Mouse (Mus musculus) intestine, embryonic 16.5 days (tissue): ENCODE results near the gene Fam50b. TPM values are rescaled to one million over a fixed set of nuclear protein-coding genes. Genes with fewer than 3 reads are reported as not detected.
A peak's percentile ranks its signal among the peaks of the same experiment; 100 is the strongest.

Experiments used
- ATAC-seq: fragments of 200-750 bp; cut with Nextera tagmentation; 2 replicates; pipeline ENCODE4 v1.8.0; 2017; ENCODE audit warnings: moderate TSS enrichment, moderate library complexity
- H3K27ac ChIP-seq: fragments of 300-500 bp; sonication (generic); 2 replicates; pipeline ENCODE4 v1.5.1; 2014; ENCODE audit warnings: mild to moderate bottlenecking, low read length
- H3K27me3 ChIP-seq: fragments of 300-500 bp; sonication (generic); replicated peaks from 2 replicates; pipeline ENCODE4 v1.6.1; 2014; ENCODE audit warnings: low read length, control low read depth, mixed read lengths; ENCODE audit not compliant: control insufficient read depth, insufficient read depth
- H3K36me3 ChIP-seq: fragments of 300-500 bp; sonication (generic); 2 replicates; pipeline ENCODE4 v1.6.1; 2014; ENCODE audit warnings: low read length, control low read depth; ENCODE audit not compliant: control insufficient read depth, insufficient read depth
- H3K4me1 ChIP-seq: fragments of 300-500 bp; sonication (generic); 2 replicates; pipeline ENCODE4 v1.6.1; 2014; ENCODE audit warnings: low read length, control low read depth, mixed read lengths; ENCODE audit not compliant: control insufficient read depth, insufficient read depth
- H3K4me2 ChIP-seq: fragments of 300-500 bp; sonication (generic); 2 replicates; pipeline ENCODE4 v1.6.1; 2014; ENCODE audit warnings: low read depth, low read length, control low read depth
- H3K4me3 ChIP-seq: fragments of 300-500 bp; sonication (generic); 2 replicates; pipeline ENCODE4 v1.5.1; 2014; ENCODE audit warnings: mild to moderate bottlenecking, low read length
- H3K9ac ChIP-seq: fragments of 300-500 bp; sonication (generic); 2 replicates; pipeline ENCODE4 v1.6.1; 2014; ENCODE audit warnings: low read depth, low read length
- H3K9me3 ChIP-seq: fragments of 300-500 bp; sonication (generic); 2 replicates; pipeline ENCODE4 v1.6.1; 2016; ENCODE audit warnings: low read length, control low read depth; ENCODE audit not compliant: control insufficient read depth
- WGBS: fragments of 180-500 bp; shearing (Covaris S2); extraction: QIAGEN DNeasy Blood & Tissue Kit; methylation state at CpG from one replicate; pipeline ENCODE4 v1.1.7; 2014; 5-methylcytosine and 5-hydroxymethylcytosine counted together
- polyA plus RNA-seq: library from polyadenylated mRNA; unstranded; fragments of >200 nt; fragmentation: Nextera tagmentation; extraction: Ambion mirVana; gene quantifications from 2 replicates; pipeline ENCODE4 v1.2.1, GENCODE M21; 2015

The Fam50b gene
- polyA plus RNA-seq, 1 experiment from 2014 or later = not detected

- H3K36me3 ChIP-seq = no peaks in the 10 kb centered on the region
- H3K4me2 ChIP-seq = no peak overlapping the region
- 76% methylated on average over 3 of the region's 3 CpGs for WGBS
- no peak for ATAC-seq
- H3K9me3 ChIP-seq = no peaks in the 10 kb centered on the region
- no peak overlapping the region for H3K27ac ChIP-seq
- H3K4me1 ChIP-seq = 0 out of 2 replicates have a peak, but pooled peaks cover 2% of the 10 kb centered on the region
- no peak overlapping the region for H3K9ac ChIP-seq
- H3K4me3 ChIP-seq = no peak overlapping the region
- H3K27me3 ChIP-seq = no peaks in the 10 kb centered on the region
Measured at GRCm38 (mm10) chr13:34704835-34705234, 29.8 kb upstream of the Fam50b start.

GRCm38 (mm10) chr13:34708955-34709354 is 25.7 kb upstream of the Fam50b start:
- Histone ChIP-seq H3K27me3 (no peaks in the 10 kb centered on the region), H3K4me2 (no peak overlapping the region), H3K4me1 (0 out of 2 replicates have a peak, but pooled peaks cover 2% of the 10 kb centered on the region), H3K4me3 (no peak overlapping the region), H3K9me3 (no peaks in the 10 kb centered on the region), H3K36me3 (no peaks in the 10 kb centered on the region), H3K27ac (peak overlapping the region; percentile 35; the same call in 1 of the 2 replicates), H3K9ac (no peak overlapping the region)
- 31% methylated on average over 3 of the region's 3 CpGs for WGBS
- peak; percentile 87 for ATAC-seq

GRCm38 (mm10) chr13:34709566-34709965 is 25.1 kb upstream of the Fam50b start:
- Histone ChIP-seq H3K9me3 (no peaks in the 10 kb centered on the region), H3K9ac (no peak overlapping the region), H3K4me1 (0 out of 2 replicates have a peak, but pooled peaks cover 2% of the 10 kb centered on the region), H3K4me3 (no peak overlapping the region), H3K36me3 (no peaks in the 10 kb centered on the region), H3K4me2 (no peak overlapping the region), H3K27me3 (no peaks in the 10 kb centered on the region), H3K27ac (no peak overlapping the region)
- ATAC-seq = no peak
- WGBS = 79% methylated on average over 4 of the region's 4 CpGs

DNA sequence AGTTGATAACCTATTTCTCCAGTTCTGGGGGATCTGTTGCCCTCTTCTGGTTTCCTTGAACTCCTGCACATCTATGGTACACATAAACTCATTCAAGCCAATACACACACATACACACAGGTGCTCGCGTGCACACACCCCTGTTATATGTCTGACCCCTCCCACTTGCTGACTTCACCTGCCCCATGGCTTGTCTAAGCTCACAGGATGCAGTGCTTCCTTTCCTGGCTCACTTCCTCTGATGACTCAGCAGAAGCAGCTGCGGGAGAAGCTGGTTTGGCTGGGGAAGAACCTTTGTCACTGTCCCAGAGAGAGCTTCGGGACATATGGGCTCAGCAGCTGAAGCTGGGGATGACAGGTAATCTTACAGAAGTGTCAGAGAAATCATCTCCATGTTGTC is 23.2 kb upstream of the Fam50b start:
- H3K4me2 ChIP-seq = no peak overlapping the region
- 0 out of 2 replicates have a peak, but pooled peaks cover 2% of the 10 kb centered on the region for H3K4me1 ChIP-seq
- no peak overlapping the region for H3K4me3 ChIP-seq
- H3K36me3 ChIP-seq = no peaks in the 10 kb centered on the region
- H3K27ac ChIP-seq = no peak overlapping the region
- no peak for ATAC-seq
- no peaks in the 10 kb centered on the region for H3K9me3 ChIP-seq
- H3K27me3 ChIP-seq = no peaks in the 10 kb centered on the region
- H3K9ac ChIP-seq = no peak overlapping the region
- WGBS = 74% methylated on average over 4 of the region's 4 CpGs

DNA sequence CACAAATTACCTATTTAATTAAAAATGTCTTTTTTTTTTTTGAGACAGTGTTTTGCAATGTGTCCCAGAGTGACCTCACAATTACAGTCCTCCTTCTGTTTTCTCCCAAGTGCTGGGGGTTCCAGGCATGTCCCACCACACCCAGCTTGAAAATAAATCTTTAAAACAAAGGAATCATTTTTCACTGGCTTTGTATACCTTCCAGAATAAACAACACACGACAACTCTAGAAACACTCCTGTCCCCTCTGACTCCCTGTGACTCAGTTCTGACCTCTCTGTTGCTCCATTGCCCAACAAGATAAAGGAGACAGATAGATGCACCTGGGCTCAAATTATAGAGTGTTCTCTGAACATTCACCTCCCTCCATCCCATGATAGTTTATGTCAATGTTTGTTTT is 21.8 kb upstream of the Fam50b start:
- no peak overlapping the region for H3K4me3 ChIP-seq
- no peak overlapping the region for H3K27ac ChIP-seq
- H3K27me3 ChIP-seq = no peaks in the 10 kb centered on the region
- H3K4me2 ChIP-seq = no peak overlapping the region
- 0 out of 2 replicates have a peak, but pooled peaks cover 2% of the 10 kb centered on the region for H3K4me1 ChIP-seq
- H3K9me3 ChIP-seq = no peaks in the 10 kb centered on the region
- WGBS = 14% methylated on average over 1 of the region's 1 CpGs
- H3K36me3 ChIP-seq = no peaks in the 10 kb centered on the region
- ATAC-seq = no peak
- no peak overlapping the region for H3K9ac ChIP-seq

DNA sequence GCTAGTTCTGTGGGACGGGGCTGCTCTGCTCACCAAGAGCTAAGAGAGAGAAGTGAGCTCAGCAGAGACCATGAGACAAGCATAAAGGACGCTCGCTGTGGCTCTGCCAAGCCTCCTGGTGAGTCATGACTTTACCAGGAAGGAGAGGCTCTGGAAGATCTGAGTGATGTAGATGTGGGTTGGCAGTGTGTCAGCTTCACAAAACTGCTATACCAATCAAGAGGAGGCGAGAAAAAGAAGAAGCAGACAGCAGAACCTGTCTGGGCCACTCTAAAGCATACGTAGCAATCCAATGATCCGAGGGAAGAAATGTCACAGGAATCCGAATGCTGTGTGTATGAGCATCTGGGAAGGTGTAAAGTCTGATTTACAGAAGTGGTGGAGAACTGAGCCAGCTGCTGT is 19.2 kb upstream of the Fam50b start:
- no peak overlapping the region for H3K27ac ChIP-seq
- H3K4me3 ChIP-seq = no peak overlapping the region
- H3K4me1 ChIP-seq = no peaks in the 10 kb centered on the region
- H3K27me3 ChIP-seq = no peaks in the 10 kb centered on the region
- H3K36me3 ChIP-seq = no peaks in the 10 kb centered on the region
- H3K9ac ChIP-seq = no peak overlapping the region
- no peaks in the 10 kb centered on the region for H3K9me3 ChIP-seq
- ATAC-seq = no peak
- WGBS = 56% methylated on average over 7 of the region's 7 CpGs
- H3K4me2 ChIP-seq = no peak overlapping the region

DNA sequence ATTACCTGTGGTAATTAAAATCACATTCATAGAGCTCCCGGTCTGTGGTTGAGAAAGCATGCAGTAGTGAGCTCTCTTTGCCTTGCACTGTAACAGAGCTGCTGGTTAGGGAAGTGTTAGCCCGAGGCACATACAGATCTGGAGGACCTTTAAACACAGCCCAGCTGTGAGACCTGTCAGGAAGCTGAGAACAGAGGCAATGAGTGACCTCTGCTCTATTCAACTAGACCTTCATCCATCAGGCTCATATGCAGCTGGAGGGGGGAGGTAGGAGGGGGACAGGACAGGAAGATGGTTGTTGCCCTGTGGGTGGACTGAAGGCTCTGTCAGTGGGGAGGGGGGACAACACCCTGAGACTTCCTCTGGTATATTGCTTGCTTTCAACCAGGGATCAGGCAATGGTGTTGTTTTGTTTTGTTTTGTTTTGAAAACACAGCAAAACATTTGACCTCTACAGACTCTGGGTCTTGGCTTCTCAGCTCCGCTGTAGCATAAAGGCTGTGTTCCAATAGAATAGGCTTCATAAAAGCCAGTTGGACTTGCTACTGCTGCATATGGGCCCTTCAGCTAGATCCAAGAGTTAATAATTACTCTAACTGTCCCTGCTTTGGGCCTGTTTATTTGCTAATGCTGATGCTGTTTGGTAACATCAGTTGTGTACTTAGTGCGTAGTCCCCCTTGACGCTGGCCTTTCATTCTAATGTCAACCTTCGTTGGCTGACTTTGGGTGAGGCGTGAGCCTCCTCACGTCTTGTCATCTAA is 9.6 kb upstream of the Fam50b start:
- no peaks in the 10 kb centered on the region for H3K36me3 ChIP-seq
- peak; percentile 60; the same call in 1 of the 2 replicates for ATAC-seq
- H3K4me3 ChIP-seq = no peak overlapping the region
- no peaks in the 10 kb centered on the region for H3K9me3 ChIP-seq
- peak overlapping the region; percentile 78; the same call in 1 of the 2 replicates for H3K27ac ChIP-seq
- H3K4me2 ChIP-seq = no peak overlapping the region
- no peak overlapping the region for H3K9ac ChIP-seq
- WGBS = 60% methylated on average over 8 of the region's 8 CpGs
- H3K27me3 ChIP-seq = no peaks in the 10 kb centered on the region
- peaks cover 16% of the 10 kb centered on the region; the same call in 1 of the 2 replicates for H3K4me1 ChIP-seq

DNA sequence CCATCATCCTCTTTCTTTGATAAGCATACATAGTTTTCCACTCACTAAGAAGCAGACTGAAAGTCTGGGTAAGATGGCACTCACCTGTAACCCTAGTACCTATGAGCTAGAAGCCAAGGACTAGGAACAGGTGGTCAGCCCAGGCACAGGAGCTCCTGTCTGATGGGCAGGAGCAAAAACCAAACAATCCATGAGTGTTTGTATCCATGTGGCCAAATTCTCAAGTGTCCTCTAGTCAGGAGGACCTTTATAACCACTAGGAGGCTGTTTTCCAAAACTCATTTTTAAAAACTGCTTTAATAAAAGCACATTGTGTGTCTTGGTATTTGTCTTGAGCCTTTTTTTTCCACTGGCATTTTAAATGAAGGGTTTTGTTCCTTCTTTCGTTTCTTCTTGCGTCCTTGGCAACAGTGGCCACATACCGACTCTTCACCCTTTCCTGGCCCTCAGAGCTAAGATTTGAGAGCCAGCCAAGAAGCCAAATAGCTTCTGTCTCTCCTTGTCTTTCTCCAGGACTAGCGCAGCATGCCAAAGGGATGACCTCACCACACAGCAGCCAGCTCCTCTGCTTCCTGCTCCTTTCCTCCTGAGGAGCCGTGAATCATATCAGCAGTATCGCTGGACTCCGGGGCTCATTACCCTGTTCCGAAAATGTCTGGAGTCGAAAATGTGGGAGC is 8.7 kb upstream of the Fam50b start:
- Histone ChIP-seq H3K4me1 (peaks cover 16% of the 10 kb centered on the region; the same call in 1 of the 2 replicates), H3K9ac (peak overlapping the region; percentile 52; the same call in 1 of the 2 replicates), H3K36me3 (no peaks in the 10 kb centered on the region), H3K9me3 (no peaks in the 10 kb centered on the region), H3K4me3 (peak overlapping the region; percentile 27), H3K27ac (peak overlapping the region; percentile 78), H3K4me2 (peak overlapping the region; percentile 42), H3K27me3 (no peaks in the 10 kb centered on the region)
- ATAC-seq = peak; percentile 90
- WGBS = 8% methylated on average over 9 of the region's 9 CpGs

GRCm38 (mm10) chr13:34726477-34726805 is 8.2 kb upstream of the Fam50b start:
- H3K4me3 ChIP-seq = peak overlapping the region; percentile 27
- peak; percentile 48 for ATAC-seq
- peak overlapping the region; percentile 78 for H3K27ac ChIP-seq
- no peaks in the 10 kb centered on the region for H3K9me3 ChIP-seq
- peak overlapping the region; percentile 42 for H3K4me2 ChIP-seq
- H3K27me3 ChIP-seq = no peaks in the 10 kb centered on the region
- WGBS = 26% methylated on average over 8 of the region's 8 CpGs
- H3K36me3 ChIP-seq = no peaks in the 10 kb centered on the region
- peak overlapping the region; percentile 52; the same call in 1 of the 2 replicates for H3K9ac ChIP-seq
- peaks cover 16% of the 10 kb centered on the region; the same call in 1 of the 2 replicates for H3K4me1 ChIP-seq
